Mouse (Mus musculus): ENCODE results near the gene Rpf1. TPM values are rescaled to one million over a fixed set of nuclear protein-coding genes. Genes with fewer than 3 reads are reported as not detected.

Gene Rpf1
- total RNA-seq (2014; fragmentation: Nextera tagmentation) = 95.6 and 103 TPM in 2 replicates
- total RNA-seq (2017) = 99.9 and 111 TPM in 2 replicates
- 26.9 and 27.2 TPM in 2 replicates for polyA plus RNA-seq (2012)

DNA sequence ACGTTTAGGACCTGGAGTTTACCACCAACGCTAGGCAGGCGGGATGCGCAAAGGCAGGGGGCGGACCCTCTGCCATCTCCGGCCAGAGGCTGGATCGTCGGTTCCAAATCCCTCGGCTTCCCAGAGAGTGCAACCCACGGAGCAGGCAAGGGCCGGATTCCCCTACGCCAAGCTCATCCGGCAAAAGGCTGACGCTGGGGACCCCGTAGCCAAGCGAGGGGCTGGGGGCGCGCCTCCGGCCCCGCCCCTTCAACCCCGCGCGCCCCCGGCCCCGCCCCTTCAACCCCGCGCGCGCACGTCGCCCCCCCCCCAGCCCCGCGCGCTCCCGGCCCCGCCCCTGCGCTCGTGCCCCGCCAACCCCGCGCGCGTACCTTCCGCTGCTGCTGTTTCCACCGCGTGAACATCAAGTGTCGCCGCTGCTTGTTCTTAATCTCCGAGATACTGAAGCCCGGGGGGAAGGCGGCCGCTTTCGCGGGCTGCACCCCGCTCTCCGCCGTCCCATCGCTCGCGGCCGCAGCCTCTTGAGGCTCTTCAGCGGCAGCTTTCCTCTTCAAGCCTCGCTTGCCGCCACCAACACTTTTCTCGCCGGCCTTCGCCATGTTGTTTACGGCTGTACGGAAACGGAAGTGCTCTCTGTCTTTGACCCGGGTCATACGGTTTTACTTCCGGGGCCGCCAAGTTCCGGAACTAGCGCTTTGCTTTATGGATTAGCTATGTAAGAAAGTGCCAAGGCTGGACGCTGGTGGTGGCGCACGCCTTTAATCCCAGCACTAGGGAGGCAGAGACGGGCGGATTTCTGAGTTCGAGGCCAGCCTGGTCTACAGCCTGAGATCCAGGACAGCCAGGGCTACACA lies at the start of gene Rpf1:
TSS of gene Rpf1 (minus strand) at position 632 of the 854 bp plus-strand sequence.
- Histone ChIP-seq H3K9me3 (replicated peaks) (no peaks in the 10 kb centered on the region), H3K4me1 (ENCODE audit: insufficient read depth, low read depth, low read length) (peaks cover 21% of the 10 kb centered on the region), H3K27me3 (ENCODE audit: insufficient read depth, low read length) (no peaks in the 10 kb centered on the region), H3K4me3 (ENCODE audit: low read depth, low read length) (peak within 1 kb of the TSS; percentile 88), H3K36me3 (replicated peaks) (peaks cover 31% of the 10 kb centered on the region)
- ATAC-seq (ENCODE audit: extremely low read depth, insufficient number of reproducible peaks, low FRiP score, poor library complexity, severe bottlenecking) = peak; percentile 97
- peak; percentile 80 for DNase-seq (ENCODE audit: low spot score)
- no peak for TF ChIP-seq GATA1 (IDR thresholded peaks at IDR 0.05; ENCODE audit: borderline replicate concordance, low read length)

DNA sequence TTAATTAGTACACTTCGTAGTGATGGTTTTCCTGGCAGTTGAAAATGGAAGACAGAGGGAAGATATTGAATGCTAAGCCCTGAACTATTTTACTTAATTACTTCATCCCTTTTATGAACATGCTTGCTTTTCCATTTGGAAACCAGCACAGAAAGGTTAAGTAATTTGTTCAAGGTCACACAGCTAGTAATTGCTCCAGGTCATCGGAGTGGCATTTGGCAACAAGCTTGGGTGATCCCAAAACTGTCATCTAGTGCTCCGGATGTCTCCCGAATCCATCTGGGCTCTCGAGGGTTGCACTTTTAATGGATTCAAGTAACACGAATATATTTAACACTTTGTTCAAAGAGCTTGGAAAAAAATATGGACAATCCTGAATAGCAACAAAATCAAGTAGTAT lies 49.7 kb upstream of the Rpf1 start:
- DNase-seq (ENCODE audit: low spot score) (no peak), ATAC-seq (ENCODE audit: extremely low read depth, insufficient number of reproducible peaks, low FRiP score, poor library complexity, severe bottlenecking) (no peak)
- no peak for TF ChIP-seq CTCF (IDR thresholded peaks at IDR 0.05; ENCODE audit: low read depth, low read length)
- TF ChIP-seq TAL1 (conservative IDR thresholded peaks at IDR 0.05; ENCODE audit: low read depth, low read length) = no peak
- TF ChIP-seq GATA2 (IDR thresholded peaks at IDR 0.05; ENCODE audit: borderline replicate concordance, low read depth, low read length) = no peak
- TF ChIP-seq POLR2AphosphoS5 (IDR thresholded peaks at IDR 0.05; ENCODE audit: insufficient replicate concordance, low read depth, low read length) = no peak
- no peak for TF ChIP-seq GATA1 (IDR thresholded peaks at IDR 0.05; ENCODE audit: borderline replicate concordance, low read length)
- Histone ChIP-seq H3K9me3 (replicated peaks) (no peaks in the 10 kb centered on the region), H3K36me3 (replicated peaks) (no peaks in the 10 kb centered on the region), H3K4me1 (ENCODE audit: insufficient read depth, low read depth, low read length) (peaks cover 13% of the 10 kb centered on the region), H3K27me3 (ENCODE audit: insufficient read depth, low read length) (peaks cover 3% of the 10 kb centered on the region; the same call in 1 of the 2 replicates), H3K4me3 (ENCODE audit: low read depth, low read length) (no peak overlapping the region)

DNA sequence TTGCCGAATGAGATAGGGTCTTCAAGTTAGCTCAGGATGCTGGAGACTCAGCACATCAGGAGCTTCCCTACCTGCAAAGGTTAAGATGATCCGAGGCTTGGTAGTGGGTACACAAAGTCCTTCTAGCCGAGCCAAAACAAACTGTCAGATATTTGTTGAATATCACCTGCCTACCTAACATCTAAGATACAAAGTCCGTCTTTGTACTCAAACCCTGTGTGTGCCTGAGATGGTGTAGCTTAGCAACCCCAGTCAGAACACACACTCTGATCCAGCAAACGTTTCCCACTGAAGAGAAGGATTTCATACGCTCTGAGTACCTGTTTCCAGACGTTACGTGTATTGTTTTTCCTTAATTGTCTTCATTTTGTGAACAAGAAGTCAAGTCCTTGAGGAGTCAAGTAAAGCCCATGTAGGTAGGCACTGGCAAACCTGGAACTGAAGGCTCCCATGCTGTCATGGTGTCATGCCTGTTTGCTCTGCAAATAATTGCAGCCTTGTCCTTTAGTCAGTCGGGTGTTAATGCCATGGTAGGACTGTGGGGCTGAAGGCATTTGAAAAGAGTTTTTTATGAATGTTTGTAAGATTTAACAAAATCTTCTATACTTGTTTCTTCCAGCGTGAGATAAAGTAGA lies 49.0 kb upstream of the Rpf1 start, which contains the start of gene Uox:
TSS of gene Uox (plus strand) at position 279 of the 635 bp plus-strand sequence.
- H3K36me3 ChIP-seq (replicated peaks) = no peaks in the 10 kb centered on the region
- no peak for TF ChIP-seq GATA2 (IDR thresholded peaks at IDR 0.05; ENCODE audit: borderline replicate concordance, low read depth, low read length)
- no peak for TF ChIP-seq POLR2AphosphoS5 (IDR thresholded peaks at IDR 0.05; ENCODE audit: insufficient replicate concordance, low read depth, low read length)
- no peak for TF ChIP-seq GATA1 (IDR thresholded peaks at IDR 0.05; ENCODE audit: borderline replicate concordance, low read length)
- no peak for TF ChIP-seq TAL1 (conservative IDR thresholded peaks at IDR 0.05; ENCODE audit: low read depth, low read length)
- H3K9me3 ChIP-seq (replicated peaks) = no peaks in the 10 kb centered on the region
- H3K4me3 ChIP-seq (ENCODE audit: low read depth, low read length) = no peak within 1 kb of the TSS
- no peak for ATAC-seq (ENCODE audit: extremely low read depth, insufficient number of reproducible peaks, low FRiP score, poor library complexity, severe bottlenecking)
- peaks cover 13% of the 10 kb centered on the region for H3K4me1 ChIP-seq (ENCODE audit: insufficient read depth, low read depth, low read length)
- DNase-seq (ENCODE audit: low spot score) = no peak
- peaks cover 3% of the 10 kb centered on the region; the same call in 1 of the 2 replicates for H3K27me3 ChIP-seq (ENCODE audit: insufficient read depth, low read length)

DNA sequence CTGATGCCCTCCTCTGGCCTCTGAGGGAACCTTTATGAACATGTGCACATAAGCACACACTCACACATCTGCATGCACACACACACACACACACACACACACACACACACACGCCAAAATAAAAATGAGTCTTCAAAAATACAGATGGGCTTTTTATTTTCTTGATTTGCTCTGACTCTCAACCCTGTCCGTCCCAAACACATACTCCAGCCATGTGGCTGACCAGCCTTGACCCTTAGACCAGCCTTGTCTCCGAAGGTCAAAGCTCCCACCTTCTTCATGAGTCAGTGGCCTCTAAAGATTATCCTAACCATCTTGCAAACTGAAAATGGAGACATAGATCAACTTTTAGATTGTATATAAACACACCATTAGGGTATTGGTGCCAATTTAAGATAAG lies 48.4 kb upstream of the Rpf1 start:
- H3K4me1 ChIP-seq (ENCODE audit: insufficient read depth, low read depth, low read length) = peaks cover 13% of the 10 kb centered on the region
- TF ChIP-seq GATA1 (IDR thresholded peaks at IDR 0.05; ENCODE audit: borderline replicate concordance, low read length) (no peak), TAL1 (conservative IDR thresholded peaks at IDR 0.05; ENCODE audit: low read depth, low read length) (no peak)
- H3K9me3 ChIP-seq (replicated peaks) = no peaks in the 10 kb centered on the region
- DNase-seq (ENCODE audit: low spot score) (no peak), ATAC-seq (ENCODE audit: extremely low read depth, insufficient number of reproducible peaks, low FRiP score, poor library complexity, severe bottlenecking) (no peak)
- H3K27me3 ChIP-seq (ENCODE audit: insufficient read depth, low read length) = peaks cover 3% of the 10 kb centered on the region; the same call in 1 of the 2 replicates
- no peak overlapping the region for H3K4me3 ChIP-seq (ENCODE audit: low read depth, low read length)
- no peaks in the 10 kb centered on the region for H3K36me3 ChIP-seq (replicated peaks)

DNA sequence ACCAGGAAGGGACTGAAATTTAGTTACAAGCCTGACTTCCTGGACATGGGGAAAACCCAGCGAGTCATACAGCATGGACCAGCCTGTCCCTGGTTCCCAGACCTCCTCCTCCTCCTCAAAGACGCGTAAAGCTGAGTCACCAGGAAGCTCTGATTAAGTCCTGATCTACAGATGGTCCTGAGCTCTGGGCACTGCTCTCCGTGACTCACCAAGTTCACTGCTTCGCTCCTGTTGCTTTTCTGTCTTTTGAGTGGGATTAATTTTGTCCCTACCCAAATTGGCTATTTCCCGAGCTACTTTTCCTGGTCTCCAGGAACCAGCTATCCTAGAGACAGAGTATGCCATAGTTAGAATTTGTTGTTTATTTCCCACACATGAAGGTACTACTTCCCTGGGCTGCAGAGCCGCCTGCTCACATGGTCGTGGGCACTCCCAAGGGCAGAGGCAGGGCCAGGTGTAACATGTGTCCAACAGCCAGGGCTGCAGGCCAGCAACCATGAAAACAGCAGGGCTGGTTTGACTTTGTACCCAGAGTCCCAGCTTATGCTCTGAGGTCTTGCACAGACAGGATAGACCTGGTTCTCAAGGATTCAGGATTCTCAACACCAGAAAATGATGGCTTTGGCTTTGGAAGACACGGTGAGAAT lies 46.8 kb upstream of the Rpf1 start:
- TF ChIP-seq TAL1 (conservative IDR thresholded peaks at IDR 0.05; ENCODE audit: low read depth, low read length) = no peak
- no peak for TF ChIP-seq GATA2 (IDR thresholded peaks at IDR 0.05; ENCODE audit: borderline replicate concordance, low read depth, low read length)
- TF ChIP-seq CTCF (IDR thresholded peaks at IDR 0.05; ENCODE audit: low read depth, low read length) = no peak
- no peak for TF ChIP-seq GATA1 (IDR thresholded peaks at IDR 0.05; ENCODE audit: borderline replicate concordance, low read length)
- no peak for TF ChIP-seq POLR2AphosphoS5 (IDR thresholded peaks at IDR 0.05; ENCODE audit: insufficient replicate concordance, low read depth, low read length)
- Histone ChIP-seq H3K9me3 (replicated peaks) (no peaks in the 10 kb centered on the region), H3K4me1 (ENCODE audit: insufficient read depth, low read depth, low read length) (peaks cover 9% of the 10 kb centered on the region), H3K36me3 (replicated peaks) (no peaks in the 10 kb centered on the region), H3K4me3 (ENCODE audit: low read depth, low read length) (no peak overlapping the region), H3K27me3 (ENCODE audit: insufficient read depth, low read length) (peaks cover 3% of the 10 kb centered on the region; the same call in 1 of the 2 replicates)
- DNase-seq (ENCODE audit: low spot score) = no peak
- peak; percentile 66 for ATAC-seq (ENCODE audit: extremely low read depth, insufficient number of reproducible peaks, low FRiP score, poor library complexity, severe bottlenecking)

DNA sequence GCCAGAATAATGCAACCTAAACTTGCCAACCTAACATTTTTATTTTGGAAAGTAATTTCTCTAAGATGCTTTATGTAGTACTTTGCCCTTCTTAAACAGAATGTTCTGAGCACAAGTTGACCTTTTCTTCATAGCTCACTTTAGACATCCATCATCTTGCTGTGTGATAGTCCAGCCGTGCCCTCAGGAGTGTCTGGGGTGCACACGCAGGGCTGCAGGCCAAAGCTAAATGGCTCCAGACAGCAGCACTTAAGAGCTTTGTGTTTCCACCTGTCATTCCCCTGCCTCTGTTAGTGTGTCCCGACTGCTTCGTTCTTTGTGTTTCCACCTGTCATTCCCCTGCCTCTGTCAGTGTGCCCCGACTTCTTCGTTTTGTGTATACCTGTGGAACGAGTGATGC lies 46.1 kb upstream of the Rpf1 start:
- H3K4me3 ChIP-seq (ENCODE audit: low read depth, low read length) = no peak overlapping the region
- no peak for DNase-seq (ENCODE audit: low spot score)
- H3K9me3 ChIP-seq (replicated peaks) = no peaks in the 10 kb centered on the region
- H3K4me1 ChIP-seq (ENCODE audit: insufficient read depth, low read depth, low read length) = peaks cover 11% of the 10 kb centered on the region
- TF ChIP-seq GATA2 (IDR thresholded peaks at IDR 0.05; ENCODE audit: borderline replicate concordance, low read depth, low read length) = no peak
- no peak for TF ChIP-seq CTCF (IDR thresholded peaks at IDR 0.05; ENCODE audit: low read depth, low read length)
- H3K36me3 ChIP-seq (replicated peaks) = no peaks in the 10 kb centered on the region
- H3K27me3 ChIP-seq (ENCODE audit: insufficient read depth, low read length) = peaks cover 3% of the 10 kb centered on the region; the same call in 1 of the 2 replicates
- ATAC-seq (ENCODE audit: extremely low read depth, insufficient number of reproducible peaks, low FRiP score, poor library complexity, severe bottlenecking) = no peak

All from G1E (cell line).